Mouse (Mus musculus) heart, adult 2 months (tissue): Measurements from ENCODE around the gene BC003965. TPM values are rescaled to one million over a fixed set of nuclear protein-coding genes. Genes with fewer than 3 reads are reported as not detected.
"Not testable (repeated sequence)": the region's sequence is repeated elsewhere in the genome, so short reads cannot be mapped to it uniquely, and the experiment has no call there.

Source experiments
- DNase-seq, 2 experiments: peaks; one replicate each; pipeline ENCODE4 v3.0.0; 2021
- H3K27ac ChIP-seq: fragments of 200-600 bp; 2 replicates; pipeline ENCODE4 v1.8.1; 2022
- H3K27me3 ChIP-seq: fragments of 200-500 bp; 2 replicates; pipeline ENCODE4 v1.6.1; 2012; ENCODE audit warnings: mild to moderate bottlenecking, low read length, inconsistent platforms, mixed read lengths; ENCODE audit not compliant: control insufficient read depth, insufficient read depth
- H3K36me3 ChIP-seq: fragments of 200-500 bp; 2 replicates; pipeline ENCODE4 v1.6.1; 2012; ENCODE audit warnings: low read length, inconsistent platforms; ENCODE audit not compliant: control insufficient read depth, insufficient read depth
- H3K4me1 ChIP-seq: fragments of 200-500 bp; 2 replicates; pipeline ENCODE4 v1.6.1; 2011; ENCODE audit warnings: low read length; ENCODE audit not compliant: control insufficient read depth, insufficient read depth
- H3K4me3 ChIP-seq: fragments of 200-600 bp; 2 replicates; pipeline ENCODE4 v1.8.1; 2022
- H3K79me2 ChIP-seq: fragments of 200-500 bp; replicated peaks from 2 replicates; pipeline ENCODE4 v1.6.1; 2012; ENCODE audit warnings: mild to moderate bottlenecking, inconsistent platforms, low read length, moderate library complexity, mixed read lengths; ENCODE audit not compliant: control insufficient read depth, insufficient read depth
- H3K9ac ChIP-seq: fragments of 200-500 bp; 2 replicates; pipeline ENCODE4 v1.6.1; 2012; ENCODE audit warnings: low read depth, mild to moderate bottlenecking, control low read depth, inconsistent platforms, low read length, mixed read lengths
- CTCF ChIP-seq: fragments of 200-600 bp; IDR thresholded peaks from 2 replicates; pipeline ENCODE4 v1.8.1; 2022; ENCODE audit warnings: antibody characterized with exemption, mild to moderate bottlenecking, moderate library complexity
- EP300 ChIP-seq: fragments of 200-500 bp; IDR thresholded peaks from 2 replicates; pipeline ENCODE4 v1.6.1; 2011; ENCODE audit warnings: low read depth, low read length, control low read depth; ENCODE audit not compliant: insufficient read depth
- POLR2A ChIP-seq: fragments of 200-500 bp; IDR thresholded peaks from 2 replicates; pipeline ENCODE4 v1.6.1; 2011; ENCODE audit warnings: mild to moderate bottlenecking, low read depth, low read length, control low read depth; ENCODE audit not compliant: insufficient read depth
- WGBS: fragments of 180-500 bp; shearing (Covaris S2); methylation state at CpG from one replicate; pipeline ENCODE4 v1.1.7; 2018; 5-methylcytosine and 5-hydroxymethylcytosine counted together
- intact Hi-C: fragments of 180-260 bp; cut with DNase I; formaldehyde crosslinking; loops from one replicate; pipeline ENCODE4 v1.15.1; 2025
- polyA plus RNA-seq: library from polyadenylated mRNA; depleted of rRNA; stranded (reverse); fragments of >200 nt; gene quantifications from 2 replicates; pipeline ENCODE4 v1.2.3, GENCODE M21; 2012; rRNA removed
- total RNA-seq, 2 experiments: library from RNA; stranded (reverse); gene quantifications; 2 replicates each; pipeline ENCODE4 v1.2.3; 2021

BC003965 gene
- total and polyA plus RNA-seq, 3 experiments, result 12.1 to 22.2 (median 20.8) TPM

- no peaks in the 10 kb centered on the region for H3K4me1 ChIP-seq
Observed at GRCm38 (mm10) chr17:25230700-25231099, 46.3 kb downstream of the BC003965 start.

DNA sequence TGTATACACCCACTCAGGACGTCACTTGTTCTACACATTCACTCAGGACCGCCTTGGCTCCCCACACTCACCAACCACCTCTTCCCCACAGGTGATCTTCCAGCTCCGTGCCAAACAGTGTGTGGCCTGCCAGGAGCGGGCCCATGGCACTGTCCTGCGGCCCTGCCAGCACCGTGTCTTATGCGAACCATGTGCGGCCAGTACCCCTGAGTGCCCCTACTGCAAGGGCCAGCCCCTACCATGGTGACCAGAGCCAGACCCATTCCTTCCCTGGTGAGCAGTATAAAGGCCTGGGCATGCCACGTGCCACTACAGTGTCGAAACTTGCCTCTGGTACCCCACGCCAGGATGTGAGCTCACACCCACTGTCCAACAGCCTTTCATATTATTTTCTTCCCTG lies 47.3 kb downstream of the BC003965 start:
- intact Hi-C loops, H3K4me3 ChIP-seq, H3K27me3 ChIP-seq, H3K9ac ChIP-seq, DNase-seq, H3K4me1 ChIP-seq, H3K27ac ChIP-seq, H3K36me3 ChIP-seq, H3K79me2 ChIP-seq: not testable (repeated sequence)
- WGBS, result 94% methylated on average over 6 of the region's 11 CpGs

More at GRCm38 (mm10) chr17:25230700-25231099, 46.3 kb downstream of the BC003965 start:
- no peak overlapping the region for H3K9ac ChIP-seq
- no peak for DNase-seq
- 73% methylated on average over 3 of the region's 3 CpGs for WGBS
- TF ChIP-seq CTCF (no peak), EP300 (no peak), POLR2A (no peak)
- H3K27me3 ChIP-seq, result no peaks in the 10 kb centered on the region
- no peak overlapping the region for H3K4me3 ChIP-seq
- no peaks in the 10 kb centered on the region for H3K79me2 ChIP-seq
- no peaks in the 10 kb centered on the region for H3K36me3 ChIP-seq
- H3K27ac ChIP-seq, result no peak overlapping the region
- intact Hi-C loops, result no loop called here

- H3K9ac ChIP-seq, result no peak overlapping the region
- TF ChIP-seq EP300 (no peak), POLR2A (no peak), CTCF (no peak)
- H3K27ac ChIP-seq, result no peak overlapping the region
- 87% methylated on average over 9 of the region's 9 CpGs for WGBS
- no peaks in the 10 kb centered on the region for H3K79me2 ChIP-seq
- peaks cover 2% of the 10 kb centered on the region; the same call in 1 of the 2 replicates for H3K4me1 ChIP-seq
- H3K27me3 ChIP-seq, result no peaks in the 10 kb centered on the region
- DNase-seq, result no peak
- no peaks in the 10 kb centered on the region for H3K36me3 ChIP-seq
- no peak overlapping the region for H3K4me3 ChIP-seq
- intact Hi-C loops, result no loop called here
Observed at GRCm38 (mm10) chr17:25235635-25236034, 51.3 kb downstream of the BC003965 start.

Other genes starting within 250 kb of the BC003965 start
- gene Mapk8ip3, start 247.6 kb upstream of the BC003965 start, total RNA-seq, result 10 to 100 TPM; 60.0 to 67.9 TPM
- gene Mapk8ip3, start 247.6 kb upstream of the BC003965 start, polyA plus RNA-seq, result 74.4 and 105 TPM in 2 replicates
- 1 to 10 TPM; 9.2 TPM for gene Jpt2, start 223.9 kb upstream of the BC003965 start, total RNA-seq
- gene Jpt2, start 223.9 kb upstream of the BC003965 start, polyA plus RNA-seq, result 4.3 and 5.7 TPM in 2 replicates
- 1 to 10 TPM; 9.4 to 9.8 TPM for gene Cramp1l, start 168.8 kb upstream of the BC003965 start, total RNA-seq
- gene Cramp1l, start 168.8 kb upstream of the BC003965 start, polyA plus RNA-seq, result 9.6 and 13.7 TPM in 2 replicates
- 1 to 10 TPM; 3.1 to 5.0 TPM for gene Ift140, start 168.5 kb upstream of the BC003965 start, total RNA-seq
- 4.6 and 5.2 TPM in 2 replicates for gene Ift140, start 168.5 kb upstream of the BC003965 start, polyA plus RNA-seq
- 10 to 100 TPM; 40.0 to 45.1 TPM for gene Tmem204, start 101.0 kb upstream of the BC003965 start, total RNA-seq
- 77.3 and 82.0 TPM in 2 replicates for gene Tmem204, start 101.0 kb upstream of the BC003965 start, polyA plus RNA-seq
- 10 to 100 TPM; 12.1 to 13.5 TPM for gene Telo2, start 68.6 kb upstream of the BC003965 start, total RNA-seq
- 12.7 and 15.5 TPM in 2 replicates for gene Telo2, start 68.6 kb upstream of the BC003965 start, polyA plus RNA-seq
- 1 to 10 TPM; 5.4 to 5.8 TPM for gene Ptx4, start 63.8 kb upstream of the BC003965 start, total RNA-seq
- 0.16 and 0.26 TPM in 2 replicates for gene Ptx4, start 63.8 kb upstream of the BC003965 start, polyA plus RNA-seq
- 10 to 100 TPM; 25.4 to 28.5 TPM for gene Clcn7, start 51.2 kb upstream of the BC003965 start, total RNA-seq
- gene Clcn7, start 51.2 kb upstream of the BC003965 start, polyA plus RNA-seq, result 24.6 and 31.3 TPM in 2 replicates
- gene Ccdc154, start 22.1 kb upstream of the BC003965 start, total RNA-seq, result not detected
- 0.06 TPM in 1 of 2 replicates, not detected in the other for gene Ccdc154, start 22.1 kb upstream of the BC003965 start, polyA plus RNA-seq
- gene Gm38655, start 9.1 kb upstream of the BC003965 start, total RNA-seq, result not detected
- 0.29 TPM in 1 of 2 replicates, not detected in the other for gene Gm38655, start 9.1 kb upstream of the BC003965 start, polyA plus RNA-seq
- gene Unkl, start 3.8 kb downstream of the BC003965 start, total RNA-seq, result 1 to 10 TPM; 7.4 to 7.5 TPM
- 6.6 and 9.1 TPM in 2 replicates for gene Unkl, start 3.8 kb downstream of the BC003965 start, polyA plus RNA-seq
- gene Gnptg, start 55.6 kb downstream of the BC003965 start, total RNA-seq, result 10 to 100 TPM; 13.6 to 16.1 TPM
- gene Gnptg, start 55.6 kb downstream of the BC003965 start, polyA plus RNA-seq, result 18.0 and 19.5 TPM in 2 replicates
- gene Tsr3, start 55.6 kb downstream of the BC003965 start, total RNA-seq, result 1 to 10 TPM; 6.9 to 8.2 TPM
- gene Tsr3, start 55.6 kb downstream of the BC003965 start, polyA plus RNA-seq, result 7.1 TPM in 2 replicates
- under 1 TPM; 0.32 to 0.39 TPM for gene Baiap3, start 71.8 kb downstream of the BC003965 start, total RNA-seq
- gene Baiap3, start 71.8 kb downstream of the BC003965 start, polyA plus RNA-seq, result 0.79 and 1.5 TPM in 2 replicates
- gene Ube2i, start 90.1 kb downstream of the BC003965 start, total RNA-seq, result 10 to 100 TPM; 88.3 to 90.3 TPM
- 69.7 and 94.6 TPM in 2 replicates for gene Ube2i, start 90.1 kb downstream of the BC003965 start, polyA plus RNA-seq
- gene Prss34, start 113.8 kb downstream of the BC003965 start, total RNA-seq, result under 1 TPM; 0.21 to 0.36 TPM
- 0.14 and 0.35 TPM in 2 replicates for gene Prss34, start 113.8 kb downstream of the BC003965 start, polyA plus RNA-seq
- not detected for gene Prss28, start 124.1 kb downstream of the BC003965 start, total RNA-seq
- not detected in 2 replicates for gene Prss28, start 124.1 kb downstream of the BC003965 start, polyA plus RNA-seq
- gene Prss29, start 134.1 kb downstream of the BC003965 start, total RNA-seq, result not detected
- gene Prss29, start 134.1 kb downstream of the BC003965 start, polyA plus RNA-seq, result not detected in 2 replicates
- under 1 TPM; 0.70 to 0.82 TPM for gene Tpsab1, start 161.0 kb downstream of the BC003965 start, total RNA-seq
- gene Tpsab1, start 161.0 kb downstream of the BC003965 start, polyA plus RNA-seq, result 0.12 and 0.31 TPM in 2 replicates
- gene Tpsb2, start 181.8 kb downstream of the BC003965 start, total RNA-seq, result 1 to 10 TPM; 1.4 to 2.5 TPM
- gene Tpsb2, start 181.8 kb downstream of the BC003965 start, polyA plus RNA-seq, result 6.3 and 8.2 TPM in 2 replicates
- not detected for gene Tpsg1, start 184.7 kb downstream of the BC003965 start, total RNA-seq
- 0.47 and 0.61 TPM in 2 replicates for gene Tpsg1, start 184.7 kb downstream of the BC003965 start, polyA plus RNA-seq
- gene Cacna1h, start 249.2 kb downstream of the BC003965 start, total RNA-seq, result 1 to 10 TPM; 4.5 to 5.5 TPM
- 20.4 and 23.2 TPM in 2 replicates for gene Cacna1h, start 249.2 kb downstream of the BC003965 start, polyA plus RNA-seq